Mouse (Mus musculus) CD8-positive naive resting alpha-beta T cell, adult 2 months (primary cell): ENCODE results near the gene Elmo1.

ENCODE experiments used
- DNase-seq, 2 experiments: peaks; one replicate each; pipeline ENCODE4 v3.0.0; 2022; ENCODE audit warnings: low read depth in 2 of 2, low spot score in 2 of 2

Gene Elmo1

GRCm38 (mm10) chr13:20157059-20157458 is 66.7 kb downstream of the Elmo1 start:
- DNase-seq = no peak

- no peak for DNase-seq
These were observed 67.1 kb downstream of the Elmo1 start for GRCm38 (mm10) chr13:20157529-20157928.

GRCm38 (mm10) chr13:20163339-20163954 is 73.1 kb downstream of the Elmo1 start:
- no peak for DNase-seq

- no peak for DNase-seq
These were observed 74.4 kb downstream of the Elmo1 start for GRCm38 (mm10) chr13:20164837-20165236.

GRCm38 (mm10) chr13:20173987-20174654 is 83.7 kb downstream of the Elmo1 start:
- DNase-seq = no peak

- DNase-seq = no peak
These were observed 84.4 kb downstream of the Elmo1 start for GRCm38 (mm10) chr13:20174655-20175280.

- DNase-seq = no peak
These were observed 90.3 kb downstream of the Elmo1 start for GRCm38 (mm10) chr13:20180738-20181137.

GRCm38 (mm10) chr13:20181321-20181720 is 90.9 kb downstream of the Elmo1 start:
- DNase-seq = no peak

GRCm38 (mm10) chr13:20182239-20182825 is 91.9 kb downstream of the Elmo1 start:
- no peak for DNase-seq

- peak; percentile 55 to 59 for DNase-seq
These were observed 93.3 kb downstream of the Elmo1 start for GRCm38 (mm10) chr13:20183512-20184238.

GRCm38 (mm10) chr13:20184239-20185033 is 94.0 kb downstream of the Elmo1 start:
- peak; percentile 15 to 29 for DNase-seq

- DNase-seq = peak; percentile 78 to 84
These were observed 94.8 kb downstream of the Elmo1 start for GRCm38 (mm10) chr13:20185034-20185846.

- DNase-seq = no peak
These were observed 95.4 kb downstream of the Elmo1 start for GRCm38 (mm10) chr13:20185847-20186213.

GRCm38 (mm10) chr13:20187647-20188046 is 97.3 kb downstream of the Elmo1 start:
- no peak for DNase-seq

GRCm38 (mm10) chr13:20192009-20192584 is 101.7 kb downstream of the Elmo1 start:
- DNase-seq = no peak

- DNase-seq = no peak
These were observed 110.2 kb downstream of the Elmo1 start for GRCm38 (mm10) chr13:20200582-20200981.

GRCm38 (mm10) chr13:20202617-20203016 is 112.2 kb downstream of the Elmo1 start:
- DNase-seq = no peak

GRCm38 (mm10) chr13:20204165-20204564 is 113.8 kb downstream of the Elmo1 start:
- DNase-seq = no peak

- DNase-seq = no peak
These were observed 114.8 kb downstream of the Elmo1 start for GRCm38 (mm10) chr13:20205007-20205745.
